20 mouse cellular contexts compared by ENCODE assay signal in the genomic region with DNA sequence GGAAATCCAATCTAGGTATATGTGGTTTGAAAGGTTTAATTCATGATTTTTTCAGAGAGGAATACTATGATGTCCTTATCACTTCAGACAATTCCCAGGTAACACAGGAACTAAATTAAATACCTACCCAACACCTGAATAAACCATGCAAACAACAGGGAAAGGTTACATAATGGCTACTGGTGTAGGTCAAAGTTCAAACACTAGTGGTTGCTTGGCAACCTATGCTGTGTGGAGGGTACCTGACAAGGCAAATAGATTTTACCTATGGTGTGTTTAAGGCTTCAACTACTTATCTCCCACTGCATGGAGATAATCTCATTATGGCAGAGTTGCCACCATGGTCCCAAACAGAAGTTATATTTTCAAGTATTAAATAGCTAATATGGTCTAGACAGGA. TPM values are rescaled to one million over a fixed set of nuclear protein-coding genes. Genes with fewer than 3 reads are reported as not detected.
"Had no signal": no experiment of that assay in that cellular context is flagged by ENCODE, and none has a peak within 500 bp of the region (broad histone marks: within the 10 kb centered on the region; RNA-seq: fewer than 3 reads in every experiment).

No protein-coding gene starts in this region.

- H3K4me2 ChIP-seq: heart, embryonic 12.5 days; hindbrain, embryonic 12.5 days; hindbrain, embryonic 14.5 days; limb, embryonic 12.5 days; liver, embryonic 11.5 days; liver, embryonic 13.5 days; liver, embryonic 15.5 days had no signal

- H3K9ac ChIP-seq: heart, embryonic 12.5 days; hindbrain, embryonic 12.5 days; hindbrain, embryonic 14.5 days; limb, embryonic 12.5 days; liver, embryonic 13.5 days; liver, embryonic 15.5 days had no signal

- H3K4me1 ChIP-seq: limb, embryonic 10.5 days; limb, embryonic 12.5 days; liver, embryonic 13.5 days; liver, embryonic 15.5 days had no signal

- ATAC-seq: forebrain, embryonic 16.5 days; hindbrain, embryonic 16.5 days; inflammation-experienced regulatory T-cells, adult 6 months; intestine, embryonic 16.5 days had no signal

- H3K27me3 ChIP-seq: heart, embryonic 12.5 days; hindbrain, embryonic 12.5 days; limb, embryonic 12.5 days; liver, embryonic 13.5 days; liver, embryonic 15.5 days had no signal

- H3K4me3 ChIP-seq: gastrocnemius, adult 2 months; heart, embryonic 10.5 days; heart, embryonic 12.5 days; hindbrain, embryonic 10.5 days; hindbrain, embryonic 12.5 days; layer of hippocampus, adult 2 months; left cerebral cortex, adult 2 months; limb, embryonic 10.5 days; limb, embryonic 12.5 days; liver, embryonic 13.5 days; liver, embryonic 15.5 days had no signal

- H3K27ac ChIP-seq: gastrocnemius, adult 2 months; heart, embryonic 10.5 days; hindbrain, embryonic 10.5 days; hindbrain, embryonic 12.5 days; hindbrain, embryonic 14.5 days; layer of hippocampus, adult 2 months; left cerebral cortex, adult 2 months; limb, embryonic 10.5 days; limb, embryonic 12.5 days; liver, embryonic 13.5 days; liver, embryonic 15.5 days had no signal

- H3K9me3 ChIP-seq: heart, embryonic 10.5 days; heart, embryonic 12.5 days; hindbrain, embryonic 10.5 days; hindbrain, embryonic 12.5 days; limb, embryonic 10.5 days; limb, embryonic 12.5 days; liver, embryonic 15.5 days had no signal

- DNase-seq: gastrocnemius, adult 2 months; gastrocnemius, postnatal 10 days; gastrocnemius, postnatal 25 days; liver, embryonic 13.5 days had no signal

- H3K36me3 ChIP-seq: heart, embryonic 10.5 days; heart, embryonic 12.5 days; hindbrain, embryonic 10.5 days; hindbrain, embryonic 12.5 days; limb, embryonic 10.5 days; limb, embryonic 12.5 days; liver, embryonic 13.5 days; liver, embryonic 15.5 days had no signal

RNA-seq across cellular contexts. Expression of gene Ptprt, which starts 38.1 kb away (rescaled TPM):
- total RNA-seq: granulocyte monocyte progenitor cell, adult 5-6 weeks had no signal
- polyA plus RNA-seq: inflammation-experienced regulatory T-cells, adult 6 months had no signal
